Mouse (Mus musculus): Measurements from ENCODE around the gene Dclre1a. TPM values are rescaled to one million over a fixed set of nuclear protein-coding genes. Genes with fewer than 3 reads are reported as not detected.
"Not testable (repeated sequence)": the region's sequence is repeated elsewhere in the genome, so short reads cannot be mapped to it uniquely, and the experiment has no call there.

The Dclre1a gene
- polyA plus RNA-seq, 1 experiment from 2014 or later: 13.6 TPM

DNA sequence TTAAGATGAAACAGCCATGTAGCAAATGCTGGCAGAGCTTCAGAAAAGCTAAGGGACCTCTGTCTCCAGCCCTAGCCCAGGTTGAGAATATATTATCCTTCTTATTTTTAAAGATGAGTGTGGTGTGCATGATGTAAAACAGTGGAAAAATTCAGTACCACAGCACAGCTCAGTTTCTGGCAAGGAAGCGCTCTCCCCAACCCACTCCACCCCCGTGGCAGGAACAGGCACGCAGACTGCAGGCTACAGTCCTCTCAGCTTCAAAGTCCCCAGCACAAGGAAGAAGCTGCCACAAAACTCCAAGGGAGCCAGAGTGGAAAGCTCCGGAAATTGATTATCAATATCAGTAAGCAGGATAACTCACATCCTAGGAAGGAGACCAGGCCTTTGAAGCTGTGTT is 36.8 kb downstream of the Dclre1a start:
- not testable (repeated sequence) for H3K4me2 ChIP-seq; H3K27ac ChIP-seq (ENCODE audit: low read depth, low read length); H3K36me3 ChIP-seq (ENCODE audit: control insufficient read depth, insufficient read depth, low read length); H3K9ac ChIP-seq (ENCODE audit: low read depth, low read length); ATAC-seq (replicated peaks; ENCODE audit: insufficient number of reproducible peaks, low FRiP score, low TSS enrichment); H3K27me3 ChIP-seq (ENCODE audit: control insufficient read depth, insufficient read depth, low read length); H3K4me1 ChIP-seq (ENCODE audit: control insufficient read depth, insufficient read depth, low read length); H3K9me3 ChIP-seq (replicated peaks; ENCODE audit: control insufficient read depth, low read length); H3K4me3 ChIP-seq (ENCODE audit: low read depth, low read length)
- no CpG with 5 or more reads among the region's 4 CpGs for WGBS (ENCODE audit: insufficient replicate concordance)

GRCm38 (mm10) chr19:56503525-56503924 is 44.5 kb downstream of the Dclre1a start:
- not testable (repeated sequence) for H3K9me3 ChIP-seq (replicated peaks; ENCODE audit: control insufficient read depth, low read length); H3K27ac ChIP-seq (ENCODE audit: low read depth, low read length); H3K9ac ChIP-seq (ENCODE audit: low read depth, low read length); H3K27me3 ChIP-seq (ENCODE audit: control insufficient read depth, insufficient read depth, low read length); H3K36me3 ChIP-seq (ENCODE audit: control insufficient read depth, insufficient read depth, low read length); H3K4me3 ChIP-seq (ENCODE audit: low read depth, low read length); H3K4me1 ChIP-seq (ENCODE audit: control insufficient read depth, insufficient read depth, low read length); H3K4me2 ChIP-seq; ATAC-seq (replicated peaks; ENCODE audit: insufficient number of reproducible peaks, low FRiP score, low TSS enrichment)
- no CpG with 5 or more reads among the region's 5 CpGs for WGBS (ENCODE audit: insufficient replicate concordance)

DNA sequence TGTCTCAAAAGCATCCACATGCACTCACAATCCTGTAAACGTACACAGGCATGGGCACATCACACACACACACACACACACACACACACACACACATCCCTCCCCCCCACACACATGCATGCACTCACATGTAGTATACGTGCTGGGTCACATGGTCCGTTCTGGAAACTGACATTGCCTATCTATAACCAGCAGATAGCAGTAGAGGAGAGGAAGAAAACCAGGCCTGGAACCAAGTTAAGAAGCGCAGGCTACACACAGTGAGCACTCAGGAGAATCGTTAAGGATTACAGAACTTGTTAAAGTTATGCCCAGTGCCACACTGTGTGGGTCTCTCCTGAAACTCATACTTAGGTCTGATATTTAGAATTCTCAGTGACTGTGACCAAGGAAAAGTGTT is 45.0 kb downstream of the Dclre1a start:
- not testable (repeated sequence) for H3K9me3 ChIP-seq (replicated peaks; ENCODE audit: control insufficient read depth, low read length); H3K4me1 ChIP-seq (ENCODE audit: control insufficient read depth, insufficient read depth, low read length); H3K36me3 ChIP-seq (ENCODE audit: control insufficient read depth, insufficient read depth, low read length); H3K27ac ChIP-seq (ENCODE audit: low read depth, low read length); H3K4me2 ChIP-seq; H3K27me3 ChIP-seq (ENCODE audit: control insufficient read depth, insufficient read depth, low read length); ATAC-seq (replicated peaks; ENCODE audit: insufficient number of reproducible peaks, low FRiP score, low TSS enrichment); H3K4me3 ChIP-seq (ENCODE audit: low read depth, low read length); H3K9ac ChIP-seq (ENCODE audit: low read depth, low read length)
- WGBS (ENCODE audit: insufficient replicate concordance): no CpG with 5 or more reads among the region's 5 CpGs

GRCm38 (mm10) chr19:56494157-56494556 is 53.9 kb downstream of the Dclre1a start:
- not testable (repeated sequence) for ATAC-seq (replicated peaks; ENCODE audit: insufficient number of reproducible peaks, low FRiP score, low TSS enrichment); H3K4me3 ChIP-seq (ENCODE audit: low read depth, low read length); H3K4me2 ChIP-seq; H3K4me1 ChIP-seq (ENCODE audit: control insufficient read depth, insufficient read depth, low read length); H3K36me3 ChIP-seq (ENCODE audit: control insufficient read depth, insufficient read depth, low read length); H3K9me3 ChIP-seq (replicated peaks; ENCODE audit: control insufficient read depth, low read length); H3K27ac ChIP-seq (ENCODE audit: low read depth, low read length); H3K9ac ChIP-seq (ENCODE audit: low read depth, low read length); H3K27me3 ChIP-seq (ENCODE audit: control insufficient read depth, insufficient read depth, low read length)
- WGBS (ENCODE audit: insufficient replicate concordance): no CpG with 5 or more reads among the region's 2 CpGs

DNA sequence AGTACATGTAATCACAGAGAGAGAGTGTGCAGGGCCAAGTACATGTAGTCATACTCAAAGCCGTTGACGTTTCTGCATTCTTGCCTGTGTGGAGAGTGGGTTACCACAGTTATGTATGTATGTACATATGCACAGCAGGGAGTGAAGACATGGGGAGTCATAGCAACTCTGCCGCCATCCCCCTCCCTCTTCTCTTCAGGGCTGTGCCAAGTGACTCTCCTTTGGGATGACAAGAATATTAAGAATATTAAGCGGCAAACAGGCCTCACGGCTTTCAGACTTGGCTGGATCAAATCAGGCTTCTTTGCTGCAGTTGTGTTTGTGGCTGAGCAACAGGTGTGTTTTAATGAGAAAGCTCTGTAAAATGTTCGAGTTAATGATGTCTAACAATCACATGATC is 58.4 kb downstream of the Dclre1a start:
- Histone ChIP-seq H3K36me3 (ENCODE audit: control insufficient read depth, insufficient read depth, low read length) (no peaks in the 10 kb centered on the region), H3K4me3 (ENCODE audit: low read depth, low read length) (no peak overlapping the region), H3K9ac (ENCODE audit: low read depth, low read length) (no peak overlapping the region), H3K4me2 (no peak overlapping the region), H3K4me1 (ENCODE audit: control insufficient read depth, insufficient read depth, low read length) (peaks cover 5% of the 10 kb centered on the region), H3K27me3 (ENCODE audit: control insufficient read depth, insufficient read depth, low read length) (no peaks in the 10 kb centered on the region), H3K27ac (ENCODE audit: low read depth, low read length) (no peak overlapping the region), H3K9me3 (replicated peaks; ENCODE audit: control insufficient read depth, low read length) (no peaks in the 10 kb centered on the region)
- no peak for ATAC-seq (replicated peaks; ENCODE audit: insufficient number of reproducible peaks, low FRiP score, low TSS enrichment)
- WGBS (ENCODE audit: insufficient replicate concordance): 85% methylated on average over 6 of the region's 6 CpGs

DNA sequence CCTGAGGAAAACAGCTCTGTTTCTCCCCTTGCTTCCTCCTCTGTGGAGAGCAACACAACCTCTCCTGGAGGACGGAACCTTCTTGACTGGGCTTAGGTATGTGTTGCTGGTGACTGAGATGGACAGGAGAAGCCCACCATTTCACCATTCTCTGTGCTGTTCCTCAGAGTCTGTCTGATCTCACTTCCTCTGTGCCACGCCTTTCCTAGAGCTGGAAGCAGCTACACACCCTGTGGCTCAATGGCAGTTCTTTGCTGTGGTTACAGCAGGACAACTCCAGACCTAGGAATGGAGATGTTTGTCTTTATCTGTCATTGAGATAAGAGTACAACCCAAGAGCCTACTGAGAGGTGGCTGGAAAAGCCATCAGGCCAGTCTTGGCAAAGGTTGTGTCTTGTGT is 60.7 kb downstream of the Dclre1a start:
- no peak overlapping the region for H3K4me3 ChIP-seq (ENCODE audit: low read depth, low read length)
- WGBS (ENCODE audit: insufficient replicate concordance): 89% methylated on average over 2 of the region's 2 CpGs
- ATAC-seq (replicated peaks; ENCODE audit: insufficient number of reproducible peaks, low FRiP score, low TSS enrichment): no peak
- no peaks in the 10 kb centered on the region for H3K27me3 ChIP-seq (ENCODE audit: control insufficient read depth, insufficient read depth, low read length)
- H3K9me3 ChIP-seq (replicated peaks; ENCODE audit: control insufficient read depth, low read length): no peaks in the 10 kb centered on the region
- no peaks in the 10 kb centered on the region for H3K36me3 ChIP-seq (ENCODE audit: control insufficient read depth, insufficient read depth, low read length)
- no peak overlapping the region for H3K9ac ChIP-seq (ENCODE audit: low read depth, low read length)
- peaks cover 9% of the 10 kb centered on the region for H3K4me1 ChIP-seq (ENCODE audit: control insufficient read depth, insufficient read depth, low read length)
- H3K27ac ChIP-seq (ENCODE audit: low read depth, low read length): no peak overlapping the region
- H3K4me2 ChIP-seq: no peak overlapping the region

DNA sequence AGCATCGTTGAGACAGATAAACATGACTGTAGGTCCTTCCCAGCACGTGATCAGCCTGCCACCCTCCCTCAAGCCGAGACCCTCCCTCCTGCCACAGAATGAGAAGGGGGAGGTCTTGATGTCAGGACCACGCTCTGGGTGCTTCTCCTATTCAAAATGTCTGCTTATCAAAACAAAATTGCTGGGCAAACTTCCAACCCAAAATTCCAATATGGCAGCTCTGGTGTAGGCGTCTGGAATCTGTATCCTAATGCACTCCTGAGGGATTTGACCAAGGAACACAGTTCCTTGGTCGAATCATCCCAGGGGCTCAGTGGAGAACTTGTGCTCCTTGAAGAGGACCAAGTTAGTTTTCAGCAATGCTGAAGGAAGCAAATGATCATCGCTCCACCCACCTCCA is 61.1 kb downstream of the Dclre1a start:
- H3K4me3 ChIP-seq (ENCODE audit: low read depth, low read length): no peak overlapping the region
- peaks cover 9% of the 10 kb centered on the region for H3K4me1 ChIP-seq (ENCODE audit: control insufficient read depth, insufficient read depth, low read length)
- no peak overlapping the region for H3K9ac ChIP-seq (ENCODE audit: low read depth, low read length)
- H3K9me3 ChIP-seq (replicated peaks; ENCODE audit: control insufficient read depth, low read length): no peaks in the 10 kb centered on the region
- H3K27ac ChIP-seq (ENCODE audit: low read depth, low read length): no peak overlapping the region
- H3K4me2 ChIP-seq: no peak overlapping the region
- H3K27me3 ChIP-seq (ENCODE audit: control insufficient read depth, insufficient read depth, low read length): no peaks in the 10 kb centered on the region
- 70% methylated on average over 7 of the region's 7 CpGs for WGBS (ENCODE audit: insufficient replicate concordance)
- no peaks in the 10 kb centered on the region for H3K36me3 ChIP-seq (ENCODE audit: control insufficient read depth, insufficient read depth, low read length)
- ATAC-seq (replicated peaks; ENCODE audit: insufficient number of reproducible peaks, low FRiP score, low TSS enrichment): no peak

GRCm38 (mm10) chr19:56485376-56486271 is 62.4 kb downstream of the Dclre1a start:
- H3K4me2 ChIP-seq: no peak overlapping the region
- ATAC-seq (replicated peaks; ENCODE audit: insufficient number of reproducible peaks, low FRiP score, low TSS enrichment): no peak

More at GRCm38 (mm10) chr19:56485376-56486271, 62.4 kb downstream of the Dclre1a start:
- Histone ChIP-seq H3K9ac (ENCODE audit: low read depth, low read length) (no peak overlapping the region), H3K4me3 (ENCODE audit: low read depth, low read length) (no peak overlapping the region), H3K27me3 (ENCODE audit: control insufficient read depth, insufficient read depth, low read length) (no peaks in the 10 kb centered on the region), H3K9me3 (replicated peaks; ENCODE audit: control insufficient read depth, low read length) (no peaks in the 10 kb centered on the region), H3K27ac (ENCODE audit: low read depth, low read length) (no peak overlapping the region), H3K36me3 (ENCODE audit: control insufficient read depth, insufficient read depth, low read length) (no peaks in the 10 kb centered on the region), H3K4me1 (ENCODE audit: control insufficient read depth, insufficient read depth, low read length) (peaks cover 9% of the 10 kb centered on the region)
- WGBS (ENCODE audit: insufficient replicate concordance): 63% methylated on average over 13 of the region's 13 CpGs
